Mouse (Mus musculus) urinary bladder, adult 2 months (tissue): Measurements from ENCODE around the gene Klf16. TPM values are rescaled to one million over a fixed set of nuclear protein-coding genes. Genes with fewer than 3 reads are reported as not detected.

Experiments
- DNase-seq: peaks from one replicate; pipeline ENCODE4 v3.0.0; 2022; ENCODE audit warnings: low spot score
- polyA plus RNA-seq: library from polyadenylated mRNA; depleted of rRNA; stranded (reverse); fragments of >200 nt; gene quantifications from 2 replicates; pipeline ENCODE4 v1.2.3, GENCODE M21; 2012; rRNA removed

The Klf16 gene
- polyA plus RNA-seq, 1 experiment = 11.8 TPM

DNA sequence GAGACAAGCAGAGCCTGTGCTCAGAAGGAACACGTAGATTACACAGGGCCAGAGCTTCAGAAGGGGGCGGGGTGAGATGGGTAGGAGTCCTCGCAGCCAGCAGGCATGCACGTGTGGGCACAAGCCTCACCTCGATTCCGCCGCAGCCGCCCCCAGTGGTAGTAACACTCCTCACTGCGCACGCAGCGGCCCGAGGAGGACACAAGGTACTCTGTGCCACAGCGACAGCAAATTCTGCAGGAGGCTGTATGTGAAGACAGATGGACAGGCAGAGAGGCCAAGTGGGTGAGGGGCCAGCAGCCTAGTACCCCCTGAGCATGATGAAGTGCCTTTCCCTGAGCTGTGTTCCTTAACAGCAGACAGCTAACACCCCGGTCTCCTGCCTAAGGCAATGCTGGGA is 33.2 kb downstream of the Klf16 start:
- DNase-seq = no peak

DNA sequence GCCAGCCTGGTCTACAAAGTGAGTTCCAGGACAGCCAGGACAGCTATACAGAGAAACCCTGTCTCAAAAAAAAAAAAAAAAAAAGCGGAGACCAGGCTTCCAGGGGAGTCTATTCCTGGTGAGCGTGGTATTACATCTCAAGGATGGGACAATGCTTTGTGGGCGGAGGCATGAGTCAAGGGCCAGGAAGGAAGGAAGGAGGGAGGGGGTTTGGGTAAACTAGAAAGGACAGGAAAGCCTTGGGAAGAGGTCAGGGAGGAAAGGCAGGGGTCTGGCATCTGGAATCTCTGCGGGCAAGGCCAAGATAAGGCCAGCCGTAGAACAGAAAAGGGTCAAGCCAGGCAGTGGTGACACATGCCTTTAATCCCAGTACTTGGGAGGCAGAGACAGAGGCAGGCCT is 37.6 kb downstream of the Klf16 start:
- DNase-seq = no peak

DNA sequence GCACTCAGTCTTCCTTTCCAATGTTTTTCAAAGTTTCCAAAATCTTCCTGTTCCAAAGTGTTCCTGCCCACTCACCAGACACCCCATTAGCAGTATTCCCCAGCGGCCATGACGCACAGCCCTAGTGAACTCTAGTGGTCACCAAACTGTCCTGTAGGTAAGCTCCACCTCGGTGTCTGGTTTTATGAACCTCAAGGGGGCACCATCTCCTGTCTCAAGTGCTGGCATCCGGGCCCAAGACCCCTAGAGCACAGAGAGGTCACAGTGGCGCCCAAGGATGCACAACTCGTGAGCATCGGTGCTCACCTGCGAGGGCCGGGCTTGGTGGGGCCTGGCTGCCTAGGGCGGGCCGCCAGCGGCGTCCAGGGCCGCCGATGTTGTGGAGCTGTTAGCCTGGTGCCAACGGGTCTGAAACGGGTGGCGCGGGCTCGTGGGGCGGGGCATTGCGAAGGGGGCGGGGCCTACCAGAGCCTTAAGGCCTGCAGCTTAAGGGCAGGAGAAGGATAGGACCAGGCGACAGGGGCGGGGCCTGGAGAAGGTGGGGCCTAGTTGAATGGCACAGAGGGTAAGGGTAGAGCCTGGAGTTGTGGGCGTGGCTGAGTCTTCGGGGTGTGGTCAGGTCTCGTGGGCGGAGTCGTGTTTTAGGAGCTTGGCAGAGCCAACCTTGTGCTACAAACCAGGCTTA is 38.3 kb downstream of the Klf16 start, which contains the start of gene Atp8b3:
Atp8b3 (minus strand) TSS at position 415 of the 685 bp plus-strand sequence.
- no peak for DNase-seq

DNA sequence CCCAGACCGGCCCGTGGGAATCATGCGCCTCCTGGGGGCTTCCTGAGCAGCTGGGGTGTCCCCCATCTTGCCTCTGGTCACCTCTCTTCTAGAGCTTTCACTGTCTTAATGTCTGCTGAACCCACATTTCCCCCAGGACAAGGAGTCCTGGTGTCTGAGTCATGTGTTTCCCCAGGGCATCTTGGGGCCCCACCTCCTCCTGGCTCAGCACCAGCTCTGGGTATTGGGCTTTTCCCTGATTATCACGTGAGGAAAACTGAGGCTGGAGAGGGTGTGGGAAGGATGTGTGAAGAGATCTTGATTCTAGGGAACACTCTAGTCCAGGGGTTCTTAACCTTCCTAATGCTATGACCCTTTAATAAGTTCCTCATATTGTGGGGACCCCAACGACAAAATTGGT is 38.9 kb downstream of the Klf16 start:
- no peak for DNase-seq

DNA sequence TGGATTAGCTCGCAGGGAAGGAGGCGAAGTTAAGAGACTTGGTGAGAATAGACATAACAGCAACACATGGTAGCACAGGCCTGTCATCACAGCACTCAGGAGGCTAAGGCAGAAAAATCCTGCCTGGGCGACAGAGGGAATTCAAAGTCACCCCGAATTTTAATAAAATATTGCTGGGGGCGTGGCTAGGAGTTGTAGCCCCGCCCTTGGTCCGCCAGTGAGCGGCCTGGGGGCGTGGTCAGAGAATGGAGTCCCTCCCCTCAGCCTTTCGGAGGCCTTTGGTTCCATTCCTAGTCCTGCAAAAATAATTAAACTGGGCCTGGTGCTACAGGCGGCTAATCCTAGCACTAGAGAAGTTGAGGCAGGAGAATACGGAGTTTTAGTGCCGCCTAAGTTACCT is 41.4 kb downstream of the Klf16 start:
- no peak for DNase-seq

DNA sequence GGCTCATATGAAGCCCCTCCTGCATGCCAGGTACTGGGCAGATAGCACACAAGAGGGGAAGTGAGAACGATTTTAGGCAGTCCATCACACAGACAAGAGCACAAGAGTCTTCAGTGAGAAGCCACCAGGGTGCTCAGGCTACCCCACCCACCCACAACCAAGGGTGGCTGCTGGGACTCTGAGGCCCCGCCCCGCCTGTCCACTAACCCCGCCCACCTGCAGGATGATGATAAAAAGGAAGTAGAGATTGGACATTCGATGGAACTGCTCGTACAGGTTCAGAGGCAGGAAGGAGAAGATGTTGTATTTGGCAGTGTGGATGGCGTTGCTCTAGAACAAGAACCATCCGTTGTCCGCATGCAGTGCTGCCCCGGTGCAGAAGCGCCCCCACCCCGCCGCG is 42.0 kb downstream of the Klf16 start:
- DNase-seq = no peak

DNA sequence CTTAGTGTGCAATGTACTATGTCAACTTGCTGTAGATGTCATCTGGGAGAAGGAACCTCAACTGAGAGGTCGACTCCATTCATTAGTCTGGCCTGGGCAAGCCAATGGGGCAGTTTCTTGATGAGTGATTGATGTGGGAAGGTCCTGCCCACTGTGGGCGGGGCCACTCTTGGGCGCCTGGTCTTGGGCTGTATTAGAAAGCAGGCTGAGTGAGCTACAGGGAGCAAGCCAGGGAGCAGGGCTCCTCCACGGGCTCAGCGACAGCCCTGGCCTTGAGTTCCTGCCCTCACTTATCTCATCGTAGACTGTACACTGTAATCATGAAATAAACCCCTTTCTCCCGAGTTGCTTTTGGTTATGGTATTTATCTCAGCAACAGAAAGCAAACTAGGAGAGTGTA is 43.4 kb downstream of the Klf16 start:
- no peak for DNase-seq

DNA sequence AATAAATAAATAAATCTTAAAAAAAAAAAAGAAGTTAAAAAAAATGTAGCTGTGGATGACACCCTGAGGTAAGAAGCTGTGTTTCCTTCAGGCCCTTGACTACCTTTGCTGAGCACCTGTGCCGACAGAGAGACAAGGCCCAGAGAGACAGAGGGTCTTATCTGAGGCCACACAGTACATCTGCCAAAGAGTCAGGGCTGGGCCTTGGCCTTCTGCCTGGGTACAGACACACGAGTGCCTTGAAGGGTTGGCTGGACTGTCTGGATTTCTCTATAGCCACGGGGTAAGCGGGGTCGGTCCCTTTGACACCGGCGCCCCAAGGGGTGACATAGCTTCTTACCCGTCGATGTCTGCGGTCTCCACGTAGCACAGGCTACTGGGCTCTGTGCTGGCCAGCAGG is 44.3 kb downstream of the Klf16 start:
- DNase-seq = no peak

DNA sequence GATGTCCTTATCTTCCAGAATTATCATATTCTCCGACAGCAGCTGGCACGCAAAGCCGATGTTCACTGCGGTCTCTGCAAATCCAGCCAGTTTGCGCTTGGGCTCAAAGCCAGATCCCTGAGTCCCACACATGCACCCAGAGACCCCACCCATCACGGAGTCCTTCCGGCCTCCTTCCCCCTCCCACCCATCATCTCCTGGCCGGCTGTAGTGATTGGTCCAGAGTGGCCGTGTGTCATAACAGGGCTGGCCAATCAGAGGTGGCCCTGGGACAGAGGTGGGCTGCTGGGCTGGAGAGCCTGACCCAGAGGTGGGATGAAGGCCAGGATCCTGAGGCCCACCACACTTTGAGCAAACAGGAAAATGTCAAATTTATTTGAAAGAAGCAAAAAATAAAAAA is 50.9 kb downstream of the Klf16 start:
- no peak for DNase-seq

DNA sequence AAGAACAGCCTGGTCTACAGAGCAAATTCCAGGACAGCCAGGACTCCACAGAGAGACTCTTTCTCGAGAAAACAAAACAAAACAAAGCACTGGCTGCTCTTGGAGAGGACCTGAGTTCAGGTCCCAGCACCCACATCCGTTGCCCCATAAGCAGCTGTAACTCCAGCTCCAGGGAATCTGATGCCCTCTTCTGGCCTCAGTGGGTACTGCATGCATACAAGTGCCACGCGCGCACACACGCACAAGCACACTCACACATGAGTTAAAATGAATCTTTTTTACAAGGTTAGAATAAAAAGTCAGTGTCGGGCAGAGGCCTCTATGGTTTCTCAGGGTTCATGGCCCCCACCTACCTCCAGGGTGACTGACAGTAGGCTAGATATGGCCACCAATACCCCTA is 53.8 kb downstream of the Klf16 start:
- no peak for DNase-seq

DNA sequence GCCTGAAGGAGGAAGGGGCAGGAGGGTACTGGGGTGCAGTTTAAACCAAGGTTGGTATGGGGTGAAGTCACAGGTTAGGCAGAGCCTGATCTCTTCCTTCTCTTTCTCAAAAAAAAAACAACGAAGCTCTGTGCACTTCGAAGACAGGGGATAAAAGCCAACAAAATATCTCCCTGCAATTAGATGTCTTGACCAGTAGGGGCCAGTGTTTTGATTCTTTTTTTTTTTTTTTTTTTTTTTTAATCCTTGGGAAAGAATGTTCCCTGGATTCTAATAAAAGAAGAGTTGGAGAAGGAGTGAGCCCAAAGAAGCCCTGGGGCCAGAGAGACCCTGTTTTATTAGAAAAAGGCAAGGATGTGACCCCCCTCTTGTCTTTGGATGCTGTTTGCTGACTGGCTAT is 57.8 kb downstream of the Klf16 start:
- no peak for DNase-seq

Other genes starting within 250 kb of the Klf16 start
- 9.5 and 9.9 TPM in 2 replicates for gene Pcsk4, start 247.8 kb downstream of the Klf16 start, polyA plus RNA-seq
- gene Reep6, start 247.4 kb downstream of the Klf16 start, polyA plus RNA-seq = 7.7 and 18.0 TPM in 2 replicates
- 57.9 and 65.7 TPM in 2 replicates for gene Adamtsl5, start 228.9 kb downstream of the Klf16 start, polyA plus RNA-seq
- gene Plk5, start 220.9 kb downstream of the Klf16 start, polyA plus RNA-seq = 4.5 and 6.4 TPM in 2 replicates
- gene Mex3d, start 189.7 kb downstream of the Klf16 start, polyA plus RNA-seq = 11.2 and 11.5 TPM in 2 replicates
- 112 and 119 TPM in 2 replicates for gene Mbd3, start 177.8 kb downstream of the Klf16 start, polyA plus RNA-seq
- 883 and 983 TPM in 2 replicates for gene Uqcr11, start 170.5 kb downstream of the Klf16 start, polyA plus RNA-seq
- 29.7 and 35.4 TPM in 2 replicates for gene Tcf3, start 143.7 kb downstream of the Klf16 start, polyA plus RNA-seq
- not detected in 2 replicates for gene Onecut3, start 82.5 kb downstream of the Klf16 start, polyA plus RNA-seq
- gene Atp8b3, start 38.2 kb downstream of the Klf16 start, polyA plus RNA-seq = 0.03 TPM in 1 of 2 replicates, not detected in the other
- 21.2 and 26.6 TPM in 2 replicates for gene Rexo1, start 15.8 kb downstream of the Klf16 start, polyA plus RNA-seq
- 66.0 and 67.1 TPM in 2 replicates for gene Abhd17a, start 13.0 kb upstream of the Klf16 start, polyA plus RNA-seq
- 40.3 and 46.2 TPM in 2 replicates for gene Scamp4, start 25.6 kb upstream of the Klf16 start, polyA plus RNA-seq
- 3.8 and 4.3 TPM in 2 replicates for gene Adat3, start 25.6 kb upstream of the Klf16 start, polyA plus RNA-seq
- gene Gm49322, start 28.7 kb upstream of the Klf16 start, polyA plus RNA-seq = 1.3 and 1.6 TPM in 2 replicates
- 153 and 158 TPM in 2 replicates for gene Csnk1g2, start 45.5 kb upstream of the Klf16 start, polyA plus RNA-seq
- 36.5 and 48.5 TPM in 2 replicates for gene Btbd2, start 79.8 kb upstream of the Klf16 start, polyA plus RNA-seq
- gene Mknk2, start 100.8 kb upstream of the Klf16 start, polyA plus RNA-seq = 129 and 137 TPM in 2 replicates
- gene Mob3a, start 124.7 kb upstream of the Klf16 start, polyA plus RNA-seq = 24.5 and 29.1 TPM in 2 replicates
- gene Izumo4, start 124.9 kb upstream of the Klf16 start, polyA plus RNA-seq = 68.7 and 88.2 TPM in 2 replicates
- gene Ap3d1, start 164.9 kb upstream of the Klf16 start, polyA plus RNA-seq = 96.3 and 108 TPM in 2 replicates
- 6.7 and 17.2 TPM in 2 replicates for gene Dot1l, start 177.9 kb upstream of the Klf16 start, polyA plus RNA-seq
- gene Sf3a2, start 220.9 kb upstream of the Klf16 start, polyA plus RNA-seq = 47.0 and 47.7 TPM in 2 replicates
- 60.6 and 79.2 TPM in 2 replicates for gene Plekhj1, start 221.3 kb upstream of the Klf16 start, polyA plus RNA-seq
- 0.40 and 0.62 TPM in 2 replicates for gene Amh, start 227.9 kb upstream of the Klf16 start, polyA plus RNA-seq
- gene Jsrp1, start 236.2 kb upstream of the Klf16 start, polyA plus RNA-seq = 1.0 and 1.3 TPM in 2 replicates
- gene Oaz1, start 249.3 kb upstream of the Klf16 start, polyA plus RNA-seq = 566 and 709 TPM in 2 replicates